Mouse (Mus musculus): ENCODE data around the gene Mrpl14.

The Mrpl14 gene

DNA sequence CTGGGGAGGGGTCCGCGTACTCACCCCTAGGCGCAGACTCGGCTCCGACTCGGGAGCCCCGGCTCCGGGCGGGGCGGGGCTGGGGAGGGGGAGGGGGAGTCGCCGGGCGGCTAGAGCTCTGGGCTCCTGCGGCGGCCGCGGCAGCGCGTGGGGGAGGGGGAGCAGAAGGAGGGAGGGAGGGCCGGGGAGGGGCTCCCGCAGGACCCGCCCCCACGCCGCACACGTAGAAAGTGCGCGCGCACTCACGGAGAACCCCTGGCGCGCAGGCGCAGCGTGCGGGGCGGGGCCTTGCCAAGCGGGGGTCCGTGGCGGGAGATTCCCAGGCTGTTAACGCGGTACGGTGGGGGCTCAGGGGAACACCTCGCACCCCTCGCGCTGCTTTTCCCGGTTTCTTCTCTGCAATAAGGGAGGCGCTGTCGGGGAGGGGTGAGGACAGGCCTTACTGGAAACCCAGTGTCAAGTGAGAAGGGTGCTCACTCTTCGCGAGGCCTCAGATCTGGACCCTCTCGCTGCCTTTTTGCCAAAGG is at the start of gene Mrpl14:
Gene Mrpl14 (plus strand): TSS at position 230 of the 527 bp plus-strand sequence.
- in situ Hi-C loops (cut with MboI, MseI) = no loop called here

DNA sequence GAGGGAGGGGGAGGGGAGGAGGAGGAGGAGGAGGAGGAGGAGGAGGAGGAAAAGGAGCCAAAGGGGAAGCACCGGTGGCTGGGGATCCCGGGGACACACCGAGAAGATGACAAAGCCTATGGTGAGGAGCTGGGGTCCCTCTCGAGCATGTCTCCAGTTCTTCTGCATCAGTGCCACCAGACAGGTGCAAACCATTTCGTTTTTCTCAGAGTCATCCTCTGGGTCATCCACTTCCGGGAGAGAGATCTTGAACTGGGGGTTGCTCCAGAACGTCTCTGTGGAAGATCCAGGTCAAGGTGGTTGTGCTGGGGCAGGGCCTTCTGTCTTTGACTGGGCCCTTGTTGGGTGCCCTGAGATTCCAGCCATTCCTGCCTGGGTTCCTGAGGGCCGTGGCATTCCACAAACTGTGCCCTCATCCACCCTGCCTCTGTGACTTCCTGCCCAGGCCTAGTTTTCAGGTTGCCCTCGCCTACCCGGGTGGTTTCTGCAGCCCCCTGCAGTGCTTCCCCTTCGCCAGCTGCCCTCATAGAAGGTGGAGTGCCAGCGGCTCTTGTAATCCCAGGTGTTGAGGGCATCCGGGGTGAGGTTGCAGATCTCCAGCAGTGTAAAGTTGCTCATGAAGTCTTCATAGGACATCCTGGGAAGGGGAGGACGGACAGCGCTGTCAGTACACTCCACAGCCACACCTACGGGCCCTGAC is 47.4 kb upstream of the Mrpl14 start:
- in situ Hi-C loops (cut with MboI, MseI) = loop anchor here in 1 of 2 experiments (5.0 kb wide), 1 partner anchor 51 kb away; no protein-coding TSS in a partner anchor

DNA sequence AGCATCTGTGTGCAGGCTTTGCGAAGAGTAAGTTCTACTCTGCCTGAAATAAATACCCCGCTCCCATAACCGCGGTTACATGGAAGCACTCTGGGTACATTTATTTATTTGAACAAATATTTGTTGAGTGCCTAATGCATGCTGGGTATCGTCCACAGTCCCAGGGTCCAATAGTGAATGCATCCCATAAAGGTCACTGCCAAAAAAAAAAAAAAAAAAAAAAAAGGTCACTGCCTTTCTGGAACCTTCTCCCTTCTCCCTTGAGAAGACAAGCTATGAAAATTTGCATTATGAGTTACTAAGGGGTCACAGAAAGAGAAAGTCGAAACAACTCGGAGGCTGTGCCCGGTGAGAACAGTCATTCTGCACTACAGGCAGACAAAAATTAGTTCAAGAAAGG is 44.1 kb upstream of the Mrpl14 start:
- in situ Hi-C loops (cut with MboI, MseI) = no loop called here

DNA sequence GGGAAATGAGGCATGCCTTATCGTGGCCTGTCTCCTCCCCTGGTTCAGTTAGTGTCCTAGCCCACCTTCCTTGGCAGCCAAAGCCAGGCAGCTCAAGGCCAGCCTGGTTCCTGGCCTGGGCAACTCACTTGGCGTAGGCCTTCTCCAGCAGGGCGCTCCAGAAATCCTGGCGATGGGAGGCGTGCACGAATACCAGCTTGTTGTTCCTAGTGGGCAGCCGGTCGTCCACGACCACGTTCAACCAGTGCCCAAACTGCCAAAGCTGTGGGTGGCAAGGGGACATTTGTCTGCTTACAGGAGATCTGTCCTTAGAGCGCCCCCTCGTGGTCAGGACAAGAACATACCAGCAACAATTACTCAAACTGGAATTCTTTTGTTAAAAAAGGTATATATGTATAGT is 43.4 kb upstream of the Mrpl14 start:
- in situ Hi-C loops (cut with MboI, MseI) = no loop called here

DNA sequence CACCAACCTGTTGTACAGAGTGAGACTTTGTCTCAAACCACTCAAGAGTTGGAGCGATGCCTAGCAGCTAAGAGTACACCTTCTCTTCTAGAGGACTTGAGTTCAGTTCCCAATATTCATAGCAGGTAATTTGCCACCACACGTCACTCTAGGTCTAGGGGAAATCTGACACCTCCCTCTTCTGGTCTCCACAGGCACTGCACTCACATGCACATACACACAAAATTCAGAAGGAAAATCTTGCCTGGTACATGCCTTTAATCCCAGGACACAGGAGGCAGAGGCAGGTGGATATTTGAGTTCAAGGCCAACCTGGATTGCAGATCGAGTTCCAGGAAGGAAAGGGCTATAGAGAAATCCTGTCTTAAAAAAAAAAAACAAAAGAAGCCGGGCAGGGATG is 41.9 kb upstream of the Mrpl14 start:
- in situ Hi-C loops (cut with MboI, MseI) = no loop called here

DNA sequence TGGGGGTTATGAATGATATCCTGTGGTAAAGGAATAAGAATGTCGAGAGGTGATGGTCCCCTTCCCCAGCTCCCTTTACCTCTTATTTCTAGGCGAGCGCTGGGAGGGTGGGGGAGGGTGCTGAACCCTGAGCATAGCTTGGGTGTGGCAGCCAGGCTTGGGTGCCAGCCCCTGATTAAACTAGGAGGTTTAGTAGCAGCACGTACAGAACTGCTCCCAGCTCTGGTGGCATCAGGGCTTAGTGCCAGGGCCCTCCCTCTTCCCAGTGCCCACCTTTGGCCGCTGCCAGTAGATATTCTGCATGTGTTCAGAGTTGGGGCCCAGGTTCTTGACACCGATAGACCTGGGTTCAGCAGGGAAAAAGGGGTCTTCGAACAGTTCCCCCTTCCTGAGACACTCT is 32.9 kb upstream of the Mrpl14 start:
- in situ Hi-C loops (cut with MboI, MseI) = no loop called here

DNA sequence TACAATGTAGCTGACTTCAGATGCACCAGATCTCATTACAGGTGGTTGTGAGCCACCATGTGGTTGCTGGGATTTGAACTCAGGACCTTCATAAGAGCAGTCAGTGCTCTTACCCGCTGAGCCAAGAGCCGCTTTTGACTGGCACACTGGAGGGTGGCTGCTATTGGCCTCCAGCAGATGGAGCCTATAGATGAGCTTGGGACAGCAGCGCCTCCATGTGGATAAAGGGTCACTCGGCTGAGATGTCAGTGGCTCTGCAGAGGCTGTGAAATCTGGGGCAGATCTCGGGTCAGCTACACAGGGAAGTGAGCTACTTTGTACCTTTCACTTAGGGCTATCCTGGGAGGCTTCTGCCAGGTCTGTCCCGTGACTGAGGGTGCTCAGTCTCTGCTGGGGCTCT is 30.3 kb upstream of the Mrpl14 start:
- in situ Hi-C loops (cut with MboI, MseI) = no loop called here

DNA sequence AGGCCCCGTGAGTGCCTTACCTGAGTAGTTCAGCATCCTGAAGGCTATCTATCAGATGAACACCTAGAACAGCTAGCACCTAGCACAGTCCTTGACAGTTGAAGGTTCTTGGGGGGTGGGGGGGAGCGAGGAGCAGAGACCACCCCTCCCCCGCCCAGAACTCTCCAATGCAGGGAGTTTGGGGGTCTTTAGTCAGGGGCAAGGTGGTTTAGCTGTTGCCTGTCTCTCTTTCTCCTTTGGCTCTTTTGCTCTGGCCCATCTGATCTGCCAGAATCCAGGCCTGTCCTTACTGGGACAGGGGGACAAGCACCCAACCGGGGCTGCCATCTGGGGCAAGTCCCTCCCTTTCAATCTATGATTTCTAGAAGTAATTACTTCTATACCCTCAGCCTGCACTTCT is 26.9 kb upstream of the Mrpl14 start, which contains the start of gene Capn11:
Gene Capn11 (minus strand): TSS at position 101 of the 400 bp plus-strand sequence.
- in situ Hi-C loops (cut with MboI, MseI) = no loop called here

DNA sequence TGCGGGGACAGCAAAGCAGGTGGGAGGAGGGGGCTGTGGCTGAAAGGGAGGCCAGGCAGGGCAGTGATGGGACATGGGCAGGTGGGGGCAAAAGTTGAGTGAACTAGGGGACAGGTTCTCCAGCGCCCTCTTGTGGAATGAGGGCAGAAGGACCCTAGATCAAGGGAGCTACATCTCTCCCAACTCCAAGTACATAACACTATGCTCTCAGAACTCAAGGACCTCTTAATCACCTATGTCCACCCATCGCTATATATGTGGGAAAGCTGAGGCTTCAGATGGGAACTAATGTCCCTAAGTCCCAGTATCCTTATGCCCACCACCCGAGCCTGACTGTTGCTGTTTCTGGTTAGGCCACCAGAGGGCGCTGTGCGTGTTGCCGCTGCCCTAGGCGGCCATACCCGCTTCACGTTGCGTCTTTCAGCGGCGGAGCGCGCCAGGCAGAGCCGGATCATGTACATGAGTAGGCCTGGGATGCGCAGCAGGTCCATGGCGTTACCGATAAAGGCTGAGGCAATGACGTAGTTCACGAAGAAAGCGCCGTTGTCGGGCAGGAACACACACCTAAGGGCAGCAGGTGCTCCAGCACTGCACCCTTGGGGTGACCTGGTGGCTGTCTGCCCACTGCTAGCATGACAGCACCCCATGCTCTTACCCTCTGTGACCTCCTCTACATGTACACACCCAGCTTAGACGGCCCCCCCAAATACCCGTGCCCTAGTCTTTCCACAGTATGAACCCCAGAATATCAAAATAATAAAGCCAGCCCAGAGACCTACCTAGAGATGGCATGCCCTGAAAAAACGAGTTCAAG is 22.8 kb upstream of the Mrpl14 start:
- in situ Hi-C loops (cut with MboI, MseI) = no loop called here

DNA sequence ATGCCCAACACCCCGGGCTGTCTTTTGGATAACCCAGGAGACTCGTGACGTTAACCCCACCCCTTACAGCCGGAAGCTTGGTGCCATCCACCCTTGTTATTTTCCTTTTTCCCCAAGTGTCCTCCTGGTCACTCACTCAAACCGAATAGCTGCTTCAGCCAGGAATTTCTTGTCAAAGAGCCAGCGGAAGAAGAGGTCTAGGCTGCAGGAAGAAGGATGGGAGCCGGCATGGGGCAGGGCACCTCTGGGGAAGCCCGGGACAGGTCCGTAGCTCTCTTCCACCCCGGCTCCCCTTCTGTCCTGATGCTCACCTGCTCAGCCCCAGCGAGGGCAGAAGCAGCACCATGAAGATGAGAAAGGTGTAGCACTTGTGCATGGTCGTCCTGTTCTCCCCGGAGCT is 21.5 kb upstream of the Mrpl14 start:
- in situ Hi-C loops (cut with MboI, MseI) = no loop called here

DNA sequence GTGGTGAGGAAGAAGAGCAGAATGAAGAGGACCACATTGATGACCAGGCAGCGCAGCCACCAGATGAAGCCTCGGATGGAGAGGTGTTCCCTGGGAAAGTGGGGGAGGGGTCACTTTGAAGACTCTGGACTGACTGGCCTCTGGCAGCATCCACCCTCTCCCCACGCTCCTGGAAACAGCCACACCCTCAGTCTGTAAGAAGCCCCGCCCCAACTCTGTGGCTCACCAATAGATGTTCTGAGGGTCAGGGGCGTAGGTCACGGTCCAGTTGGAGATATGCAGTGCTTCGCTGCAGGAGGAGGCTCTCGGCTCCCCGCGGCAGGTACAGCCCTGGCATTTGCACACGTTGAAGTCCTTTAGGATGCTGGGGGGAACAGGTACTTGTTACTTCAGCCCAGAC is 20.0 kb upstream of the Mrpl14 start:
- in situ Hi-C loops (cut with MboI, MseI) = no loop called here

DNA sequence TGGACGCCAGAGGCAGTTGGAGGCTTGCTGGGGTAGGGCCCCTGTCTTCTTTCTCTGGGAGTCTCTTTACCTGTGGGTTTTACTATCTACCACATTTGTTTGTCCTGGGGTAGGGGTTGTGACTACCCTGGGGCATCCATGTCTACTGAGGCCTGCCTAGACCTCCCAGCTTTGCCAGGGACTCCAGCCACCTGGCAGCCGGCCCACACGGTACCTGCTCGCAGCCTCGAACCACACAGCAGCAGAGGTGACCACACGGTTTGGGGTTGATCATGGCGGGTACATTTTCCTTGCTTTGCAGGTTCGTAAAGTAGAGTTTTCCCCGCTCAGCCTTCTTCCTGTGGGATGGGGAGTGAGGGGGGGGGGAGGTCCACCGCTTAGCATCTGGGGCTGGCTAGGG is 18.6 kb upstream of the Mrpl14 start:
- in situ Hi-C loops (cut with MboI, MseI) = no loop called here

DNA sequence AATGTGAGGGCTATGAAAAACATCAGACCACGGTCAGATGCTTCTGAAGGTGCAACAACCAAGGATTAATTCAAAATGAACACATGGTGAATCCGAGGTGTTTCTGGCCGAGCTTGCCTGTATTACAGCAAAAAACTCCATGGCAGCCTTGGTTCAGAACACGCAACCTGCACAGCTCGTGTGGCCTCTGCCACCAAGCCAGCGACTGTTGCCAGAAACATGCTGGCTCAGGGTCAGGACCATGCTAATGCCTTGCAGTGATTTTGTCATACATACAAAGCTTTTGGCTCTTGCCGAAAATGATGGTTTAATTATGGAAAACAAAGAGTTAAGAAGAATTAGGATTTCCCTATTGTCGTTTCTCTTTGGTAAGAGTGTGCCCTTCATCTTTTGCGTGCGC is 18.1 kb upstream of the Mrpl14 start:
- in situ Hi-C loops (cut with MboI, MseI) = no loop called here

DNA sequence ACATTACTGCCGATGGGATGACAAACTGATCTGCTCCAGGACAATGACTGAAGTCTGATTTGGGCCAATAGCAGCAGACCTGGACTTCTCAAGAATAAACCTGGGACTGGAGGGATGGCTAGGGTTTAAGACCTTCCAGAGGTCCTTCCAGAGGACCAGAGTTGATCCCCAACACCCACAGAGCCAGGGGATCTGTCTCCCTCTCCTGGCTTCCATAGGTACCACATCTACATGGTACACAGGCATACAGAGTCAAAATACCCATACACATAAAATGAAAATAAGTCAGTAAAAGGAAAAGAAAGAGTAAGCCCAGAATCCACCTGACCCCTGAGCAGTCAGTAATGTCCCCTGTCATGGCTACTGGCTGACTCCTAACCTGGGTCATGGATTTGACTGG is 14.3 kb upstream of the Mrpl14 start:
- in situ Hi-C loops (cut with MboI, MseI) = loop anchor here (5.0 kb wide), 2 partner anchors 50 kb away; no protein-coding TSS in a partner anchor

DNA sequence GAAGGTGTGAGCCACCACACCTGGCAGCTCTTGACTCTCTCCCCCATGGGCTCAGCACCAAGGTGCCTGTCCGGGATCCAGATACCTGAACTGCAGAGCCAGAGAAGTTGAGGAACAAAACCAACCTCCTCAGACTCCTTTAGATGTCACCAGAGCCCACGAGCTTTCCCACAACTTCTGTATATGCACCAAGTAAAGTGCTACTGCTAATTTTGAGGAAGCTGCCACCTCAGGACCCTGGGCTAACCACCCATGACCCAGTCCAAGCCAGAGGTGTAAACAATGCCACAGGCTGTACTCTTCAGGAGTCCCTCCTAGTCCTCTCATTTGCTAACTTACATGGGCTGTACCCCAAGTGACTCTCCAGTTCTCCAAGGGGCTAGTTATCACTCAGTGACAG is 13.5 kb upstream of the Mrpl14 start:
- in situ Hi-C loops (cut with MboI, MseI) = loop anchor here (5.0 kb wide), 2 partner anchors 50 kb away; no protein-coding TSS in a partner anchor

DNA sequence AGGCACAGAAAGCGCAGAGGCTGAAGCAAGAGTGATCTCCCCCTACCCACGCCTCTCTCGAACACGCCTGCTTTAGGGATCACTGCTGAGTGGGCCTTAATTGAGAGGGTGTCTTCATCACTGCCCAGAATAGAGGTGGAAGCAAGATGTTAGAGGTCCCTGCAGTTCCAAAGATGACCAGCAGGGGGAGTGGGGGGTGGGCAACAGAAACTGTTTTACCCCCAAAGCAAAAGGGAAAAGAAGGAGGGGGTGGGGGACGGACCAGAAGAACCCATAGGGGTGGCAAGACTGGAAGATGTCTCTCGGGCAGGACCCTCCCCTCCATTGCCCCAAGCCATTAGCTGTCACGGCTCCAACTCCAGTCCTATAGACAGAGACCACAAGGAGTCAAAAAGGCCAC is 8.0 kb upstream of the Mrpl14 start:
- in situ Hi-C loops (cut with MboI, MseI) = no loop called here

DNA sequence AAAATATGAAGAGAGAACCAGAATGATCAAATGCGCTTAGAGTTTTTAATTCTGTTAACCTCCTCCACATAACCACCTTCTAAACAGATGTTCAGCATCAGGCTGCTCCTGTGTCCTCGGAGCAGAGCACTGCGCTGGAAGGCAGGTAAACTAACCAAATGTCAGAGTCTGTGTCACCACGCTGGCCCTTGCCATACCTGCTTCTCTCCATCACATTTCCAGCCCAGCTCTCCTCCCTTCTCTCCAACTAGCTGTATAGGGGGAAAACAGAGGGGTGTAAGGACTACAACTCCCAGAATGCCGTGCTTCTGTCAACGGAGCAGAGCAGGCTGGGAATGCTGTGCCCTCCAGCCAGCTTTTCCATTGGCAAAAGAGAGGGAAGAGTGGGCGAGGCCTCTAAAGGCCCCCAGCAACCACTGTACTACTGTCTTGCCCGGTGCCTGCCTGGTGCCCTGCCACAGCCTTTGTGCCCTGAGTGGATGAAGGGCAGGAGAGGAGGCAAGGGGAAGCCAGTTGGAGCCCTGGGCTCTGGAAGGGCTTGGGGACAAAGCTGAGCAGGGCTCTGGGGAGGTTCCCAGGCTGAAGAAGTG is 5.6 kb upstream of the Mrpl14 start:
- in situ Hi-C loops (cut with MboI, MseI) = no loop called here

DNA sequence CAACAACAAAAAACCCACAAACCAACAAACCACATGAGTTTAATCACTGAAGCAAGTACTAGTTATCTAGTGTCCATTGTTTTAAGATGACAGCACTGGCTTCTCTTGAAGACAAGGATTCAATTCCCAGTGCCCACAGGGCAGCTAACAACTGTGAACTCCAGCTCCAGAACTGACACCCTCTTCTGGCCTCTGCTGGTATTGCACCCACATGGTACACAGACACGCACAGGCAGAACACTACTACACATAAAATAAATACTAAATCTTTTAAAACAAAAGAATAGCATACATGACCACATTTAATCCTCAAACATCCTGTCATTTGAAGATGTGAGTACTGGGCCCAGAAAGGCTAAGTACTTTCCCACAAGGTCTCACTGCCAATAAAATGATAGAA is 4.5 kb upstream of the Mrpl14 start:
- in situ Hi-C loops (cut with MboI, MseI) = no loop called here

DNA sequence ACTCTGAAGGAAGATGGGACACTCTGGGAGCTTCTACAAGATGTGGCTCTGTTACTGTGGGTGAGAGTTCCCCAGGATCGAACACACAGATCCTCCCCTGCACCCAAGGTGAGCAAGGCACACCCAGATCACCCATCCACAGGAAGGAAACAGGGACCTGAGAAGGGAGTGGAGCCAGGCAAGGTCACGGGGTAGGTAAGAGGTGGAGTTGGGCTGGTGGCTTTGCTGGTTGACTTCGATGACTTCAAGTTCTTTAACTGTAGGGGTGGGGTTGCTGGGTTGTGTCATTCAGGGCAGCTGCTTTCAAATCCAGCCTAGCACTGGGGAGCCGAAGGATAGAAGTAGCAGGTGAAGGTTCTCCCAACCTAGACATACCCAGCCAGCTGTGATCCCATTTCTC is 3.3 kb upstream of the Mrpl14 start:
- in situ Hi-C loops (cut with MboI, MseI) = no loop called here

DNA sequence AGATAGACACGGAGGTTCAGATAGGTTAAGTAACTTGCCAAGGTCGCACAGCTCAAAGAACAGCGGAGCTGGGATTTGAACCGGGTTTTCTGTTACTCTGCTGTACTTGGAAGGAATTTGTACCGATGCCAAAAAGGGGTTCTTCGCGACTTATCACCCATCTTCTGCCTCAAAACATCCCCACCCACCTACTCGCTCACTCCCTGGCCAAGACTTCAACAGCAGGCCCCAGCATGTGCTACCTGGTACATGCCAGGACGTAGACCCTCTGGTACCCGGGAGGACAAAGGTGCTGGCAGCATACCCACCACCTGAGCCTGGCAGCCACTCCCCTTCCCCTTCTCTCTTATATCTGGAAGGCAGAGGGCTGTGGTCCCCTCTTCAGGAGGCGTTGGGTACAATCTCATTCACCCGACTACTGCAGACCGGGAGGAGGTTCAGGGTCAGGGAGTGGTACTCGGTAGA is 1.4 kb upstream of the Mrpl14 start:
- in situ Hi-C loops (cut with MboI, MseI) = no loop called here

DNA sequence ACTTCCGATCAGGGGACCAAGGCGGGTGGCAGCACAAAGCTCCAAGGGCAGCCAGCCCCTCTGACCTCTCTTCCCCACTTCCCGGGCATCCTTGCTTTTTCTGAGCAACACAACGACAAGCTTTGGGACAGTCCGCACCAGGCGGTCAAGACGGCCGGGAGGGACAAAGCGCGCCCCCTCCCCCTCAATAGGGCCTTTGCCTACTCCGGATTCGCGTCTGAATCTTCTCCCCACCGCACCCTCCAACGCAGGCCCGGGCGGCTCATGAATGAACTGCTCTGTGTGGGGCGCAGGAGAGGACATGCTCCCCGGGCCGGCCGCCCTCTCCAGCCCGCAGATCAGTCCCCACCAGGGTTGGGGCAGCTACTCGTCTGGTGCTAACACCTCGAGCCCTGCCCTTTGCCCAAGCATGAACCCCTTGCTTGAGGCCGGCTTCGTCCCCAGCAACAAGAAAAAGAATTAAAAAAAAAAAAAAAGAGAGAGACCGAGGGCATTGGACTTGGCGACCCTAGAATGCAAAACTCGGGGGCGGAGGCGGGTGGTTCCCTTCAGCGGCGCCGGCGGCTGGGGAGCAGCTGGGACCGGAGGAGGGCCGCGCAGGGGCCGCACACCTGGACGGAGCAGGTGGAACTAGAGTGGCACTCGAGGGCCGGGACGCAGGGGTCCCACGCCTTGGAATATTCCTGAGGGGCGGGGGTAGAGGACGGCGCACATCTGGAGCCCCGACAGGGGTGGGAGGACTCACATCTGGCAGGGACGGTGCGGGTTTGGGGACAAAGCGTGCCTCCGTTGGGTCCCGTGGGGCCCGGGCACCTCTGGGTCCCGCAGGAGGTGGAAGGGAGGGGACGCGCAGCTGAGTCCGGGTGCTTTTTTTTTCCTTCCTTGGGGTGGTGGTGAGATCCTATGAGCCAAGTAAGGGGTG is 690 bp upstream of the Mrpl14 start:
- in situ Hi-C loops (cut with MboI, MseI) = no loop called here
